Mouse (Mus musculus) testis, postnatal 10 days (tissue): ENCODE measurements at regions not wholly inside any gene's neighbourhood (a gene's known extent, or its start where the extent isn't known, plus 50 kb on each side); places are given as distances from the start of the nearest gene placed in this dataset.
A peak's percentile ranks its signal among the peaks of the same experiment; 100 is the strongest.

Source experiments
- DNase-seq: peaks from one replicate; pipeline ENCODE4 v3.0.0; 2021; ENCODE audit warnings: low spot score

- DNase-seq = no peak
Observed at GRCm38 (mm10) chr11:82579841-82580415, 184.2 kb downstream of the Cct6b start.

GRCm38 (mm10) chr11:82576019-82576418, 187.3 kb downstream of the Tmem132e start:
- no peak for DNase-seq

GRCm38 (mm10) chr11:82573126-82573525, 184.4 kb downstream of the Tmem132e start:
- no peak for DNase-seq

- DNase-seq = no peak
Observed at GRCm38 (mm10) chr11:82571525-82571924, 182.8 kb downstream of the Tmem132e start.

- DNase-seq = no peak
Observed at GRCm38 (mm10) chr11:82569819-82570218, 181.1 kb downstream of the Tmem132e start.

GRCm38 (mm10) chr11:82568219-82568676, 179.5 kb downstream of the Tmem132e start:
- DNase-seq = no peak

GRCm38 (mm10) chr11:82567014-82567685, 178.4 kb downstream of the Tmem132e start:
- DNase-seq = no peak

- no peak for DNase-seq
Observed at GRCm38 (mm10) chr11:82566092-82566491, 177.4 kb downstream of the Tmem132e start.

- DNase-seq = no peak
Observed at GRCm38 (mm10) chr11:82564181-82564580, 175.5 kb downstream of the Tmem132e start.

GRCm38 (mm10) chr11:82542028-82542427, 153.3 kb downstream of the Tmem132e start:
- no peak for DNase-seq

- DNase-seq = no peak
Observed at GRCm38 (mm10) chr11:82541376-82541775, 152.7 kb downstream of the Tmem132e start.

GRCm38 (mm10) chr11:82537931-82538330, 149.2 kb downstream of the Tmem132e start:
- DNase-seq = no peak

- DNase-seq = no peak
Observed at GRCm38 (mm10) chr11:82523200-82523802, 134.6 kb downstream of the Tmem132e start.

- no peak for DNase-seq
Observed at GRCm38 (mm10) chr11:82521383-82521782, 132.7 kb downstream of the Tmem132e start.

- DNase-seq = no peak
Observed at GRCm38 (mm10) chr11:82518691-82519090, 130.0 kb downstream of the Tmem132e start.

- peak; percentile 68 for DNase-seq
Observed at GRCm38 (mm10) chr11:82514526-82515144, 125.9 kb downstream of the Tmem132e start.

GRCm38 (mm10) chr11:82508564-82508963, 119.9 kb downstream of the Tmem132e start:
- DNase-seq = no peak
